9 mouse cellular contexts compared by ENCODE assay signal in genomic region chr13:48624968-48625398, GRCm38 (mm10). TPM values are rescaled to one million over a fixed set of nuclear protein-coding genes. Genes with fewer than 3 reads are reported as not detected.
DNase-seq lines count a peak whose midpoint lies in the region; ATAC-seq and TF ChIP-seq lines count a peak whose summit lies in the region.
"Had no signal": no experiment of that assay in that cellular context is flagged by ENCODE, and none has a peak within 500 bp of the region (broad histone marks: within the 10 kb centered on the region; RNA-seq: fewer than 3 reads in every experiment).

No protein-coding gene starts in this region.

- no peaks in the 10 kb centered on the region for H3K4me1 ChIP-seq in ES-E14 (ENCODE audit: control insufficient read depth in 2 of 2, insufficient read depth in 2 of 2, low read length in 2 of 2, poor library complexity in 1 of 2)
- peaks cover 13% of the 10 kb centered on the region for H3K4me1 ChIP-seq in forebrain, embryonic 15.5 days
- H3K4me1 ChIP-seq in liver, embryonic 14.5 days (replicated peaks; ENCODE audit: control insufficient read depth in 2 of 2, insufficient read depth in 2 of 2, low read length in 1 of 2) = peaks cover 2% of the 10 kb centered on the region in 2 experiments; a peak in 2 of 4 replicates

- H3K4me3 ChIP-seq in ES-E14 (ENCODE audit: insufficient read depth in 1 of 2, low read depth in 1 of 2, low read length in 2 of 2, poor library complexity in 1 of 2, severe bottlenecking in 1 of 2) = peak overlapping the region; percentile 71 to 73
- H3K4me3 ChIP-seq in forebrain, embryonic 15.5 days = peak overlapping the region; percentile 90
- H3K4me3 ChIP-seq in liver, embryonic 14.5 days (ENCODE audit: insufficient read depth in 1 of 2, low read depth in 2 of 2, low read length in 2 of 2) = peak overlapping the region; percentile 48 to 50

- no peak for TF ChIP-seq CTCF in liver, embryonic 14.5 days (IDR thresholded peaks at IDR 0.05; ENCODE audit: low read depth)

- intact Hi-C loops in heart, postnatal 25 days (cut with DNase I) = no loop called here

- H3K9ac ChIP-seq in ES-E14 (ENCODE audit: insufficient read depth, low read depth, low read length, poor library complexity, severe bottlenecking) = peak overlapping the region; percentile 68
- peak overlapping the region; percentile 82 for H3K9ac ChIP-seq in forebrain, embryonic 15.5 days (replicated peaks)
- H3K9ac ChIP-seq in liver, embryonic 14.5 days (replicated peaks) = peak overlapping the region; percentile 14; the same call in 1 of the 2 replicates

- H3K9me3 ChIP-seq in ES-E14 (ENCODE audit: control insufficient read depth, insufficient read depth, low read depth, low read length) = no peaks in the 10 kb centered on the region
- no peaks in the 10 kb centered on the region for H3K9me3 ChIP-seq in forebrain, embryonic 15.5 days
- H3K9me3 ChIP-seq in liver, embryonic 14.5 days (ENCODE audit: control insufficient read depth, low read length) = no peaks in the 10 kb centered on the region

- H3K4me2 ChIP-seq in forebrain, embryonic 15.5 days (replicated peaks) = peak overlapping the region; percentile 82
- H3K4me2 ChIP-seq in liver, embryonic 14.5 days (ENCODE audit: low read depth) = peak overlapping the region; percentile 72

- H3K36me3 ChIP-seq in ES-E14 (ENCODE audit: control insufficient read depth, insufficient read depth, low read length, poor library complexity, severe bottlenecking) = no peaks in the 10 kb centered on the region
- no peaks in the 10 kb centered on the region for H3K36me3 ChIP-seq in forebrain, embryonic 15.5 days
- no peaks in the 10 kb centered on the region for H3K36me3 ChIP-seq in liver, embryonic 14.5 days (replicated peaks; ENCODE audit: control insufficient read depth, insufficient read depth, low read depth)
- H3K36me3 ChIP-seq: G1E had no signal

- no peaks in the 10 kb centered on the region for H3K27me3 ChIP-seq in forebrain, embryonic 15.5 days
- peaks cover 16% of the 10 kb centered on the region for H3K27me3 ChIP-seq in liver, embryonic 14.5 days (ENCODE audit: control insufficient read depth, insufficient read depth, low read length)

- in situ Hi-C loops in ES-E14 (cut with MboI; ENCODE audit: low sequenced_read_pairs in 2 of 2, unreplicated experiment in 2 of 2) = no loop called here

- no peak for TF ChIP-seq EP300 in liver, embryonic 14.5 days (IDR thresholded peaks at IDR 0.05; ENCODE audit: low read depth)

- ATAC-seq in forebrain, embryonic 15.5 days (replicated peaks) = peak; percentile 86
- ATAC-seq in liver, embryonic 14.5 days (ENCODE audit: insufficient read depth) = peak; percentile 64

- WGBS in forebrain, embryonic 15.5 days = under 1% methylated on average over 26 of the region's 26 CpGs
- WGBS in liver, embryonic 14.5 days (ENCODE audit: insufficient replicate concordance) = 3% methylated on average over 26 of the region's 26 CpGs

- no peak overlapping the region for H3K27ac ChIP-seq in ES-E14 (ENCODE audit: insufficient read depth, low read depth, low read length, poor library complexity, severe bottlenecking)
- peak overlapping the region; percentile 94 for H3K27ac ChIP-seq in forebrain, embryonic 15.5 days (replicated peaks)
- H3K27ac ChIP-seq in liver, embryonic 14.5 days = no peak overlapping the region

- peak; percentile 55 for DNase-seq in heart, adult 8-10 months (ENCODE audit: low spot score)
- DNase-seq in heart, postnatal 25 days (ENCODE audit: low spot score) = no peak
- DNase-seq in ES-E14 (ENCODE audit: low read depth, low spot score) = no peak
- DNase-seq in liver, embryonic 14.5 days (ENCODE audit: low read depth in 3 of 3, low spot score in 3 of 3) = no peak
- DNase-seq in MN1 (ENCODE audit: low spot score) = no peak
- no peak for DNase-seq in urinary bladder, adult 18-20 months (ENCODE audit: low spot score in 2 of 2)
- no peak for DNase-seq in layer of hippocampus, adult 11-12 months (ENCODE audit: low spot score)

TF ChIP-seq in ES-E14, 5 proteins besides CTCF, POLR2A, EP300 and RAD21:
- TF ChIP-seq ZNF384 (IDR thresholded peaks at IDR 0.05; ENCODE audit: low read depth, low read length) = no peak
- TF ChIP-seq MAFK (IDR thresholded peaks at IDR 0.05; ENCODE audit: insufficient read depth, low read depth, low read length) = no peak
- TF ChIP-seq CHD2 (IDR thresholded peaks at IDR 0.05; ENCODE audit: low read depth, low read length) = no peak
- TF ChIP-seq HCFC1 (IDR thresholded peaks at IDR 0.05; ENCODE audit: borderline replicate concordance, insufficient read depth, low read length) = no peak
- TF ChIP-seq ZC3H11A (IDR thresholded peaks at IDR 0.05; ENCODE audit: borderline replicate concordance, low read depth, low read length) = no peak
TF ChIP-seq in ES-E14: peak in this region for 0.

RNA-seq across cellular contexts. Expression of gene Ptpdc1, which starts 0.5 kb away (rescaled TPM):
- 1 to 10 TPM; 4.7 to 5.9 (median 5.7) TPM for total RNA-seq in heart, adult 8-10 months (2022)
- 1 to 10 TPM; 4.6 to 6.0 TPM for total RNA-seq in heart, postnatal 25 days (2021)
- total RNA-seq in ES-E14 (2012; rRNA removed) = 5.2 and 6.4 TPM in 2 replicates
- 14.1 and 16.0 TPM in 2 replicates for polyA plus RNA-seq in forebrain, embryonic 15.5 days (2015; fragmentation: Nextera tagmentation; extraction: Ambion mirVana)
- polyA plus RNA-seq in liver, embryonic 14.5 days (2012; rRNA removed) = 0.21 and 0.33 TPM in 2 replicates
- 0.27 and 0.40 TPM in 2 replicates for polyA plus RNA-seq in liver, embryonic 14.5 days (2014; fragmentation: Nextera tagmentation; extraction: Ambion mirVana)
- polyA plus RNA-seq: G1E had no signal

RNA-seq across cellular contexts. Expression of gene Barx1, which starts 37.8 kb away (rescaled TPM):
- not detected for total RNA-seq in heart, adult 8-10 months (2022)
- total RNA-seq in heart, postnatal 25 days (2021) = not detected
- 1.6 and 2.4 TPM in 2 replicates for total RNA-seq in ES-E14 (2012; rRNA removed)
- polyA plus RNA-seq in forebrain, embryonic 15.5 days (2015; fragmentation: Nextera tagmentation; extraction: Ambion mirVana) = not detected in 2 replicates
- 0.49 and 0.64 TPM in 2 replicates for polyA plus RNA-seq in liver, embryonic 14.5 days (2012; rRNA removed)
- polyA plus RNA-seq in liver, embryonic 14.5 days (2014; fragmentation: Nextera tagmentation; extraction: Ambion mirVana) = 0.11 and 0.25 TPM in 2 replicates
- total RNA-seq: G1E had no signal
- polyA plus RNA-seq: G1E had no signal

Comparison
In these comparisons a context has a peak if more than half of its experiments do, and no peak if none do; other contexts are left out.
1. H3K9ac ChIP-seq: peak in every context shown above with its lines; median percentile 82 in forebrain, embryonic 15.5 days; 68 in ES-E14; 14 in liver, embryonic 14.5 days.